Mouse (Mus musculus): ENCODE measurements around the gene Dnase1l2. TPM values are rescaled to one million over a fixed set of nuclear protein-coding genes. Genes with fewer than 3 reads are reported as not detected.

The Dnase1l2 gene
- polyA plus RNA-seq, 1 experiment from 2014 or later = 2.1 TPM

- Histone ChIP-seq H3K27ac (ENCODE audit: low read depth, low read length) (no peak overlapping the region), H3K36me3 (ENCODE audit: control insufficient read depth, insufficient read depth, low read length) (peaks cover 40% of the 10 kb centered on the region), H3K4me3 (ENCODE audit: low read depth, low read length) (no peak overlapping the region), H3K4me2 (no peak overlapping the region), H3K4me1 (ENCODE audit: control insufficient read depth, insufficient read depth, low read length) (peaks cover 5% of the 10 kb centered on the region; the same call in 1 of the 2 replicates), H3K27me3 (ENCODE audit: control insufficient read depth, insufficient read depth, low read length) (no peaks in the 10 kb centered on the region), H3K9me3 (ENCODE audit: control insufficient read depth, low read length) (no peaks in the 10 kb centered on the region), H3K9ac (ENCODE audit: low read length) (no peak overlapping the region)
- DNase-seq (ENCODE audit: low spot score, missing footprints) = peak; percentile 62
- ATAC-seq (ENCODE audit: low FRiP score) = no peak
- whole genome bisulfite sequencing = 92% methylated on average over 5 of the region's 5 CpGs
These were observed 18.4 kb downstream of the Dnase1l2 start for GRCm38 (mm10) chr17:24424489-24424888.

GRCm38 (mm10) chr17:24423114-24423513, 19.8 kb downstream of the Dnase1l2 start:
- peaks cover 45% of the 10 kb centered on the region for H3K36me3 ChIP-seq (ENCODE audit: control insufficient read depth, insufficient read depth, low read length)
- ATAC-seq (ENCODE audit: low FRiP score) (no peak), DNase-seq (ENCODE audit: low spot score, missing footprints) (peak; percentile 54)
- H3K9me3 ChIP-seq (ENCODE audit: control insufficient read depth, low read length) = no peaks in the 10 kb centered on the region
- 95% methylated on average over 4 of the region's 4 CpGs for WGBS
- peaks cover 5% of the 10 kb centered on the region; the same call in 1 of the 2 replicates for H3K4me1 ChIP-seq (ENCODE audit: control insufficient read depth, insufficient read depth, low read length)
- H3K4me2 ChIP-seq = no peak overlapping the region
- no peak overlapping the region for H3K9ac ChIP-seq (ENCODE audit: low read length)
- no peaks in the 10 kb centered on the region for H3K27me3 ChIP-seq (ENCODE audit: control insufficient read depth, insufficient read depth, low read length)
- H3K27ac ChIP-seq (ENCODE audit: low read depth, low read length) = no peak overlapping the region
- no peak overlapping the region for H3K4me3 ChIP-seq (ENCODE audit: low read depth, low read length)

GRCm38 (mm10) chr17:24416051-24416652, 26.8 kb downstream of the Dnase1l2 start:
- peak overlapping the region; percentile 94 for H3K9ac ChIP-seq (ENCODE audit: low read length)
- H3K27ac ChIP-seq (ENCODE audit: low read depth, low read length) = no peak overlapping the region
- 94% methylated on average over 3 of the region's 3 CpGs for WGBS
- no peak for ATAC-seq (ENCODE audit: low FRiP score)
- H3K4me3 ChIP-seq (ENCODE audit: low read depth, low read length) = peak overlapping the region; percentile 82
- no peak for DNase-seq (ENCODE audit: low spot score, missing footprints)
- peaks cover 25% of the 10 kb centered on the region for H3K36me3 ChIP-seq (ENCODE audit: control insufficient read depth, insufficient read depth, low read length)
- peaks cover 17% of the 10 kb centered on the region for H3K4me1 ChIP-seq (ENCODE audit: control insufficient read depth, insufficient read depth, low read length)
- H3K9me3 ChIP-seq (ENCODE audit: control insufficient read depth, low read length) = no peaks in the 10 kb centered on the region
- peak overlapping the region; percentile 97 for H3K4me2 ChIP-seq
- no peaks in the 10 kb centered on the region for H3K27me3 ChIP-seq (ENCODE audit: control insufficient read depth, insufficient read depth, low read length)

GRCm38 (mm10) chr17:24415011-24415410, 27.9 kb downstream of the Dnase1l2 start:
- H3K36me3 ChIP-seq (ENCODE audit: control insufficient read depth, insufficient read depth, low read length) = peaks cover 19% of the 10 kb centered on the region
- no peak for ATAC-seq (ENCODE audit: low FRiP score)
- 1% methylated on average over 21 of the region's 21 CpGs for WGBS

GRCm38 (mm10) chr17:24414230-24414976, 28.5 kb downstream of the Dnase1l2 start, which contains the start of gene Rnps1:
Gene Rnps1, plus strand, starts transcription at chr17:24414565.
- Histone ChIP-seq H3K9ac (ENCODE audit: low read length) (peak within 1 kb of the TSS; percentile 94), H3K9me3 (ENCODE audit: control insufficient read depth, low read length) (no peaks in the 10 kb centered on the region), H3K27ac (ENCODE audit: low read depth, low read length) (peak within 1 kb of the TSS; percentile 87), H3K4me2 (peak within 1 kb of the TSS; percentile 97), H3K4me3 (ENCODE audit: low read depth, low read length) (peak within 1 kb of the TSS; percentile 82), H3K4me1 (ENCODE audit: control insufficient read depth, insufficient read depth, low read length) (peaks cover 17% of the 10 kb centered on the region), H3K36me3 (ENCODE audit: control insufficient read depth, insufficient read depth, low read length) (peaks cover 13% of the 10 kb centered on the region), H3K27me3 (ENCODE audit: control insufficient read depth, insufficient read depth, low read length) (no peaks in the 10 kb centered on the region)
- ATAC-seq (ENCODE audit: low FRiP score) (peak; percentile 95), DNase-seq (ENCODE audit: low spot score, missing footprints) (peak; percentile 100)
- WGBS = 1% methylated on average over 64 of the region's 64 CpGs

More at GRCm38 (mm10) chr17:24415011-24415410, 27.9 kb downstream of the Dnase1l2 start:
- no peaks in the 10 kb centered on the region for H3K27me3 ChIP-seq (ENCODE audit: control insufficient read depth, insufficient read depth, low read length)
- H3K4me2 ChIP-seq = peak overlapping the region; percentile 97
- H3K4me1 ChIP-seq (ENCODE audit: control insufficient read depth, insufficient read depth, low read length) = peaks cover 17% of the 10 kb centered on the region
- DNase-seq (ENCODE audit: low spot score, missing footprints) = peak; percentile 93
- peak overlapping the region; percentile 82 for H3K4me3 ChIP-seq (ENCODE audit: low read depth, low read length)
- no peaks in the 10 kb centered on the region for H3K9me3 ChIP-seq (ENCODE audit: control insufficient read depth, low read length)
- H3K9ac ChIP-seq (ENCODE audit: low read length) = peak overlapping the region; percentile 94
- peak overlapping the region; percentile 87; the same call in 1 of the 2 replicates for H3K27ac ChIP-seq (ENCODE audit: low read depth, low read length)

- H3K4me3 ChIP-seq (ENCODE audit: low read depth, low read length) = peak overlapping the region; percentile 82
- peak; percentile 88 for DNase-seq (ENCODE audit: low spot score, missing footprints)
- peaks cover 10% of the 10 kb centered on the region for H3K36me3 ChIP-seq (ENCODE audit: control insufficient read depth, insufficient read depth, low read length)
- H3K4me1 ChIP-seq (ENCODE audit: control insufficient read depth, insufficient read depth, low read length) = peaks cover 17% of the 10 kb centered on the region
- 39% methylated on average over 22 of the region's 22 CpGs for WGBS
- peak overlapping the region; percentile 64 for H3K9ac ChIP-seq (ENCODE audit: low read length)
- no peaks in the 10 kb centered on the region for H3K9me3 ChIP-seq (ENCODE audit: control insufficient read depth, low read length)
- peak overlapping the region; percentile 68 for H3K27ac ChIP-seq (ENCODE audit: low read depth, low read length)
- no peaks in the 10 kb centered on the region for H3K27me3 ChIP-seq (ENCODE audit: control insufficient read depth, insufficient read depth, low read length)
- H3K4me2 ChIP-seq = peak overlapping the region; percentile 97
- ATAC-seq (ENCODE audit: low FRiP score) = peak; percentile 52
These were observed 29.2 kb downstream of the Dnase1l2 start for GRCm38 (mm10) chr17:24413557-24414211.

GRCm38 (mm10) chr17:24407116-24407803, 35.6 kb downstream of the Dnase1l2 start:
- Histone ChIP-seq H3K27ac (ENCODE audit: low read depth, low read length) (no peak overlapping the region), H3K4me2 (no peak overlapping the region), H3K27me3 (ENCODE audit: control insufficient read depth, insufficient read depth, low read length) (no peaks in the 10 kb centered on the region), H3K36me3 (ENCODE audit: control insufficient read depth, insufficient read depth, low read length) (no peaks in the 10 kb centered on the region), H3K4me3 (ENCODE audit: low read depth, low read length) (no peak overlapping the region), H3K4me1 (ENCODE audit: control insufficient read depth, insufficient read depth, low read length) (no peaks in the 10 kb centered on the region), H3K9me3 (ENCODE audit: control insufficient read depth, low read length) (no peaks in the 10 kb centered on the region), H3K9ac (ENCODE audit: low read length) (no peak overlapping the region)
- ATAC-seq (ENCODE audit: low FRiP score) = no peak
- DNase-seq (ENCODE audit: low spot score, missing footprints) = no peak
- WGBS = 91% methylated on average over 12 of the region's 12 CpGs

- no peaks in the 10 kb centered on the region for H3K9me3 ChIP-seq (ENCODE audit: control insufficient read depth, low read length)
- WGBS = 75% methylated on average over 3 of the region's 3 CpGs
- no peaks in the 10 kb centered on the region for H3K36me3 ChIP-seq (ENCODE audit: control insufficient read depth, insufficient read depth, low read length)
These were observed 40.5 kb downstream of the Dnase1l2 start for GRCm38 (mm10) chr17:24402371-24402770.

More at GRCm38 (mm10) chr17:24402371-24402770, 40.5 kb downstream of the Dnase1l2 start:
- H3K4me3 ChIP-seq (ENCODE audit: low read depth, low read length) = no peak overlapping the region
- no peak for ATAC-seq (ENCODE audit: low FRiP score)
- no peaks in the 10 kb centered on the region for H3K4me1 ChIP-seq (ENCODE audit: control insufficient read depth, insufficient read depth, low read length)
- no peak overlapping the region for H3K9ac ChIP-seq (ENCODE audit: low read length)
- no peak for DNase-seq (ENCODE audit: low spot score, missing footprints)
- no peak overlapping the region for H3K27ac ChIP-seq (ENCODE audit: low read depth, low read length)
- no peak overlapping the region for H3K4me2 ChIP-seq
- H3K27me3 ChIP-seq (ENCODE audit: control insufficient read depth, insufficient read depth, low read length) = no peaks in the 10 kb centered on the region
